Mouse (Mus musculus): ENCODE data around the gene Nme3. TPM values are rescaled to one million over a fixed set of nuclear protein-coding genes. Genes with fewer than 3 reads are reported as not detected.

The Nme3 gene
- polyA plus RNA-seq, 1 experiment from 2014 or later: 48.9 TPM

- H3K27me3 ChIP-seq: no peaks in the 10 kb centered on the region
- H3K36me3 ChIP-seq: peaks cover 27% of the 10 kb centered on the region
- H3K27ac ChIP-seq: no peak overlapping the region
- H3K4me3 ChIP-seq: no peak overlapping the region
- H3K9ac ChIP-seq: peak overlapping the region; percentile 17; the same call in 1 of the 2 replicates
- 40% methylated on average over 7 of the region's 7 CpGs for WGBS
- no peaks in the 10 kb centered on the region for H3K9me3 ChIP-seq
- ATAC-seq (ENCODE audit: insufficient number of reproducible peaks, insufficient read depth, low FRiP score, low TSS enrichment, low read depth): no peak
- H3K4me1 ChIP-seq: peaks cover 8% of the 10 kb centered on the region
- no peak overlapping the region for H3K4me2 ChIP-seq
These were observed 14.4 kb upstream of the Nme3 start for GRCm38 (mm10) chr17:24881738-24882440.

- Histone ChIP-seq H3K36me3 (peaks cover 36% of the 10 kb centered on the region), H3K4me2 (no peak overlapping the region), H3K27me3 (no peaks in the 10 kb centered on the region), H3K9me3 (no peaks in the 10 kb centered on the region), H3K27ac (no peak overlapping the region), H3K4me3 (0 out of 2 replicates have a peak overlapping the region, but pooled peaks have one; percentile 4), H3K4me1 (peaks cover 23% of the 10 kb centered on the region), H3K9ac (no peak overlapping the region)
- 87% methylated on average over 6 of the region's 6 CpGs for WGBS
- ATAC-seq (ENCODE audit: insufficient number of reproducible peaks, insufficient read depth, low FRiP score, low TSS enrichment, low read depth): no peak
These were observed 11.9 kb upstream of the Nme3 start for GRCm38 (mm10) chr17:24884391-24884790.

- Histone ChIP-seq H3K27me3 (no peaks in the 10 kb centered on the region), H3K9me3 (no peaks in the 10 kb centered on the region), H3K4me3 (peak overlapping the region; percentile 82), H3K9ac (peak overlapping the region; percentile 80), H3K27ac (no peak overlapping the region), H3K4me2 (peak overlapping the region; percentile 97), H3K4me1 (peaks cover 23% of the 10 kb centered on the region), H3K36me3 (peaks cover 48% of the 10 kb centered on the region)
- ATAC-seq (ENCODE audit: insufficient number of reproducible peaks, insufficient read depth, low FRiP score, low TSS enrichment, low read depth): no peak
- 23% methylated on average over 22 of the region's 22 CpGs for WGBS
These were observed 10.8 kb upstream of the Nme3 start for GRCm38 (mm10) chr17:24885356-24886133.

GRCm38 (mm10) chr17:24886134-24886931, 10.0 kb upstream of the Nme3 start, which contains the start of the genes Nubp2 and Spsb3:
Gene Nubp2 (minus strand): TSS chr17:24886349.
Gene Spsb3 (plus strand): TSS chr17:24886643.
- peaks cover 23% of the 10 kb centered on the region for H3K4me1 ChIP-seq
- H3K27me3 ChIP-seq: no peaks in the 10 kb centered on the region
- ATAC-seq (ENCODE audit: insufficient number of reproducible peaks, insufficient read depth, low FRiP score, low TSS enrichment, low read depth): peak; percentile 95
- H3K4me3 ChIP-seq: peak within 1 kb of the TSS; percentile 82
- H3K36me3 ChIP-seq: peaks cover 56% of the 10 kb centered on the region
- H3K9ac ChIP-seq: peak within 1 kb of the TSS; percentile 85
- no peaks in the 10 kb centered on the region for H3K9me3 ChIP-seq
- under 1% methylated on average over 69 of the region's 69 CpGs for WGBS
- H3K27ac ChIP-seq: peak within 1 kb of the TSS; percentile 60; the same call in 1 of the 2 replicates
- H3K4me2 ChIP-seq: peak within 1 kb of the TSS; percentile 97

- H3K27me3 ChIP-seq: no peaks in the 10 kb centered on the region
- peak overlapping the region; percentile 89 for H3K4me2 ChIP-seq
- 1% methylated on average over 18 of the region's 18 CpGs for WGBS
- H3K36me3 ChIP-seq: peaks cover 61% of the 10 kb centered on the region
- no peaks in the 10 kb centered on the region for H3K9me3 ChIP-seq
- peak overlapping the region; percentile 60; the same call in 1 of the 2 replicates for H3K27ac ChIP-seq
- peak overlapping the region; percentile 82 for H3K4me3 ChIP-seq
- peaks cover 23% of the 10 kb centered on the region for H3K4me1 ChIP-seq
- H3K9ac ChIP-seq: peak overlapping the region; percentile 85
- no peak for ATAC-seq (ENCODE audit: insufficient number of reproducible peaks, insufficient read depth, low FRiP score, low TSS enrichment, low read depth)
These were observed 9.4 kb upstream of the Nme3 start for GRCm38 (mm10) chr17:24886932-24887271.

- H3K4me3 ChIP-seq: peak overlapping the region; percentile 82
- no peaks in the 10 kb centered on the region for H3K9me3 ChIP-seq
- H3K27ac ChIP-seq: no peak overlapping the region
- ATAC-seq (ENCODE audit: insufficient number of reproducible peaks, insufficient read depth, low FRiP score, low TSS enrichment, low read depth): no peak
- H3K36me3 ChIP-seq: peaks cover 67% of the 10 kb centered on the region
- H3K4me1 ChIP-seq: peaks cover 23% of the 10 kb centered on the region
- WGBS: 66% methylated on average over 18 of the region's 18 CpGs
- H3K4me2 ChIP-seq: peak overlapping the region; percentile 89
- peak overlapping the region; percentile 85 for H3K9ac ChIP-seq
- H3K27me3 ChIP-seq: no peaks in the 10 kb centered on the region
These were observed 8.8 kb upstream of the Nme3 start for GRCm38 (mm10) chr17:24887291-24888080.

GRCm38 (mm10) chr17:24888862-24889261, 7.4 kb upstream of the Nme3 start:
- Histone ChIP-seq H3K9ac (peak overlapping the region; percentile 36), H3K27me3 (no peaks in the 10 kb centered on the region), H3K36me3 (peaks cover 66% of the 10 kb centered on the region), H3K4me1 (peaks cover 30% of the 10 kb centered on the region), H3K4me2 (peak overlapping the region; percentile 5; the same call in 1 of the 2 replicates), H3K27ac (no peak overlapping the region), H3K9me3 (no peaks in the 10 kb centered on the region), H3K4me3 (no peak overlapping the region)
- WGBS: 85% methylated on average over 3 of the region's 3 CpGs
- ATAC-seq (ENCODE audit: insufficient number of reproducible peaks, insufficient read depth, low FRiP score, low TSS enrichment, low read depth): no peak

- Histone ChIP-seq H3K9ac (no peak overlapping the region), H3K36me3 (peaks cover 53% of the 10 kb centered on the region), H3K4me3 (no peak overlapping the region), H3K27me3 (no peaks in the 10 kb centered on the region), H3K4me2 (no peak overlapping the region), H3K4me1 (peaks cover 32% of the 10 kb centered on the region), H3K9me3 (no peaks in the 10 kb centered on the region), H3K27ac (no peak overlapping the region)
- WGBS: 88% methylated on average over 19 of the region's 19 CpGs
- ATAC-seq (ENCODE audit: insufficient number of reproducible peaks, insufficient read depth, low FRiP score, low TSS enrichment, low read depth): no peak
These were observed 5.9 kb upstream of the Nme3 start for GRCm38 (mm10) chr17:24890151-24891092.

GRCm38 (mm10) chr17:24891321-24891720, 5.0 kb upstream of the Nme3 start:
- Histone ChIP-seq H3K36me3 (peaks cover 53% of the 10 kb centered on the region), H3K9ac (no peak overlapping the region), H3K4me3 (no peak overlapping the region), H3K9me3 (no peaks in the 10 kb centered on the region), H3K27ac (no peak overlapping the region), H3K27me3 (no peaks in the 10 kb centered on the region), H3K4me2 (no peak overlapping the region), H3K4me1 (peaks cover 38% of the 10 kb centered on the region)
- ATAC-seq (ENCODE audit: insufficient number of reproducible peaks, insufficient read depth, low FRiP score, low TSS enrichment, low read depth): no peak
- 86% methylated on average over 13 of the region's 13 CpGs for WGBS

- Histone ChIP-seq H3K4me1 (peaks cover 42% of the 10 kb centered on the region), H3K9ac (no peak overlapping the region; the same call in 1 of the 2 replicates), H3K36me3 (peaks cover 58% of the 10 kb centered on the region), H3K9me3 (no peaks in the 10 kb centered on the region), H3K27me3 (no peaks in the 10 kb centered on the region), H3K4me2 (no peak overlapping the region), H3K27ac (no peak overlapping the region), H3K4me3 (no peak overlapping the region)
- 90% methylated on average over 12 of the region's 12 CpGs for whole genome bisulfite sequencing
- no peak for ATAC-seq (ENCODE audit: insufficient number of reproducible peaks, insufficient read depth, low FRiP score, low TSS enrichment, low read depth)
These were observed 3.5 kb upstream of the Nme3 start for GRCm38 (mm10) chr17:24892785-24893184.
